Mouse (Mus musculus) forebrain, embryonic 10.5 days (tissue): ENCODE results near the gene Akap12. TPM values are rescaled to one million over a fixed set of nuclear protein-coding genes. Genes with fewer than 3 reads are reported as not detected.

Source experiments
- DNase-seq: peaks from one replicate; pipeline ENCODE4 v3.0.0-alpha.2; 2017; ENCODE audit warnings: low spot score; ENCODE audit errors: extremely low spot score
- H3K27ac ChIP-seq: fragments of 300-500 bp; sonication (generic); 2 replicates; pipeline ENCODE4 v1.5.1; 2016; ENCODE audit warnings: mild to moderate bottlenecking
- H3K27me3 ChIP-seq: fragments of 300-500 bp; sonication (generic); 2 replicates; pipeline ENCODE4 v1.6.1; 2016; ENCODE audit warnings: mild to moderate bottlenecking; ENCODE audit not compliant: poor library complexity, severe bottlenecking
- H3K36me3 ChIP-seq: fragments of 300-500 bp; sonication (generic); replicated peaks from 2 replicates; pipeline ENCODE4 v1.6.1; 2016; ENCODE audit warnings: mild to moderate bottlenecking, moderate library complexity
- H3K4me1 ChIP-seq: fragments of 300-500 bp; sonication (generic); 2 replicates; pipeline ENCODE4 v1.6.1; 2016
- H3K4me3 ChIP-seq: fragments of 300-500 bp; sonication (generic); 2 replicates; pipeline ENCODE4 v1.5.1; 2016; ENCODE audit warnings: mild to moderate bottlenecking, moderate library complexity
- H3K9me3 ChIP-seq: fragments of 300-500 bp; sonication (generic); 2 replicates; pipeline ENCODE4 v1.6.1; 2016; ENCODE audit warnings: mild to moderate bottlenecking, moderate library complexity
- WGBS: fragments of 180-500 bp; shearing (Covaris S2); methylation state at CpG from one replicate; pipeline ENCODE4 v1.1.7; 2016; 5-methylcytosine and 5-hydroxymethylcytosine counted together
- polyA plus RNA-seq: library from polyadenylated mRNA; unstranded; fragments of >200 nt; fragmentation: Nextera tagmentation; extraction: Ambion mirVana; gene quantifications from 2 replicates; pipeline ENCODE4 v1.2.1, GENCODE M21; 2016

Gene Akap12
- polyA plus RNA-seq, 1 experiment from 2014 or later, result 29.1 TPM

DNA sequence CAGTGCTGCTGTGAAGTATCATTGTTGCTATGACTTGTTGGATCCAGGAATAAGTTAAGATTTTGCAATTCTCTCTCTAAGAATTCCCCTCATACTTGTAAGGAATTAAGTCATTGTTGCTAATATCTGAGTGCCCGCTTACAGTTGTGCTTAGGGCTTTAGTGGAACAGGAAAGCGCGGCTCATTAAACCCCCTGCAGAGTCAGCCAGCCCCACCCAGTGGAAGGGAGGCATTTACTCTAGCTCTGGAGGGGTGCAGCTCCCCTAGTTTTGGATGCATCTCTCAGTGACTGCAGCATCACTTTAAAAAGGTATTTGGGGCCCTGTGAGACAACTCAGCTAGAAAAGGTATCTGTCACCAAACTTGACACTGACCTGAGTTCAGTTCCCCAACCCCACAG, 24.0 kb downstream of the Akap12 start:
- no peaks in the 10 kb centered on the region for H3K36me3 ChIP-seq
- no peaks in the 10 kb centered on the region for H3K27me3 ChIP-seq
- peaks cover 12% of the 10 kb centered on the region for H3K4me1 ChIP-seq
- H3K4me3 ChIP-seq, result no peak overlapping the region
- 37% methylated on average over 3 of the region's 3 CpGs for WGBS
- DNase-seq, result no peak
- H3K27ac ChIP-seq, result no peak overlapping the region
- no peaks in the 10 kb centered on the region for H3K9me3 ChIP-seq

DNA sequence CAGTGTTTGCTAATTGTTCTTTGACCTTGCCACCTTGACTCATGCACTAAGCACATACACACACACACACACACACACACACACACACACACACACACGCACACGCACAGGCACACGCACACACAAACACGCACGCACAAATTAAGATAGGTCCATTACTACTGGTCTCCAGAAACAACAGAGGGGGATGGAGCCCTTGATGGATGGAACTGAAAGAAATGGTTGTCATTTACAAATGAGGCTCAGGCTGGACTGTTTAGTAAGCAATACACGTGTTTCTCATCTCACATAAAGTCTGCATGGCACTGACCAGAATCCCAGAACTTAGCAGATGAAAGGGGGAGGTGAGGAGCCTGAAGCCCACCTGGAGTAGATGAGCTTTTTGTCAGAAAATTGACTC, 24.4 kb downstream of the Akap12 start:
- Histone ChIP-seq H3K27me3 (no peaks in the 10 kb centered on the region), H3K27ac (no peak overlapping the region), H3K4me3 (no peak overlapping the region), H3K4me1 (peaks cover 12% of the 10 kb centered on the region), H3K36me3 (no peaks in the 10 kb centered on the region), H3K9me3 (no peaks in the 10 kb centered on the region)
- WGBS, result 92% methylated on average over 6 of the region's 6 CpGs
- DNase-seq, result no peak

GRCm38 (mm10) chr10:4293418-4293817, 27.2 kb downstream of the Akap12 start:
- Histone ChIP-seq H3K4me3 (no peak overlapping the region), H3K27ac (no peak overlapping the region), H3K9me3 (0 out of 2 replicates have a peak, but pooled peaks cover 3% of the 10 kb centered on the region), H3K36me3 (no peaks in the 10 kb centered on the region), H3K4me1 (peaks cover 12% of the 10 kb centered on the region), H3K27me3 (no peaks in the 10 kb centered on the region)
- no peak for DNase-seq
- WGBS, result 92% methylated on average over 4 of the region's 4 CpGs

DNA sequence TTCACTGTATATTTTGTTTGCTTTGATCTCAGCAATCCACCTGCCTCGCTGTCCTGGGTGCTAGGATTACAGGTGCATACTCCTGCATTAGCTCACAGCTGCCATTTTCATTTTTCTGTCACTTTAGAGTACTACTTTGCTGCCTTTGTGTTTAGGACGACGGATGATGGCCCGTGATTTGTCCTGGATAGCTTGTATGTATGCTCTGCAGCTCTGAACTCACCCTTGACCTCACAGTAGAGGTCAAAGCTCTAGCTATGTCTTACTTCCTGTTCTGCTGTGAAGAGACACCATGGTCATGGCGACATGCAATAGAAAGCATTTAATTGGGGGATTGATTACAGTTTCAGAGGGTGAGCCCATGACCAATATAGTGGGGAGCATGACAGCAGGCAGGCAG, 37.4 kb downstream of the Akap12 start:
- Histone ChIP-seq H3K4me3 (no peak overlapping the region), H3K27ac (no peak overlapping the region), H3K36me3 (no peaks in the 10 kb centered on the region), H3K27me3 (no peaks in the 10 kb centered on the region), H3K9me3 (no peaks in the 10 kb centered on the region), H3K4me1 (peaks cover 16% of the 10 kb centered on the region)
- WGBS, result 79% methylated on average over 5 of the region's 5 CpGs
- no peak for DNase-seq

- WGBS, result 87% methylated on average over 8 of the region's 8 CpGs
- no peak overlapping the region for H3K4me3 ChIP-seq
- no peak for DNase-seq
- peaks cover 5% of the 10 kb centered on the region; the same call in 1 of the 2 replicates for H3K9me3 ChIP-seq
- no peaks in the 10 kb centered on the region for H3K27me3 ChIP-seq
- no peaks in the 10 kb centered on the region for H3K36me3 ChIP-seq
- no peak overlapping the region for H3K27ac ChIP-seq
- 0 out of 2 replicates have a peak, but pooled peaks cover 5% of the 10 kb centered on the region for H3K4me1 ChIP-seq
Measured at GRCm38 (mm10) chr10:4323885-4324284, 57.7 kb downstream of the Akap12 start.

GRCm38 (mm10) chr10:4325562-4325961, 59.4 kb downstream of the Akap12 start:
- Histone ChIP-seq H3K4me3 (no peak overlapping the region), H3K9me3 (peaks cover 5% of the 10 kb centered on the region; the same call in 1 of the 2 replicates), H3K4me1 (0 out of 2 replicates have a peak, but pooled peaks cover 5% of the 10 kb centered on the region), H3K36me3 (no peaks in the 10 kb centered on the region), H3K27ac (no peak overlapping the region), H3K27me3 (no peaks in the 10 kb centered on the region)
- DNase-seq, result no peak
- 86% methylated on average over 5 of the region's 5 CpGs for WGBS

- DNase-seq, result no peak
- 75% methylated on average over 1 of the region's 1 CpGs for WGBS
- H3K9me3 ChIP-seq, result peaks cover 5% of the 10 kb centered on the region; the same call in 1 of the 2 replicates
Measured at GRCm38 (mm10) chr10:4327716-4328115, 61.5 kb downstream of the Akap12 start.

GRCm38 (mm10) chr10:4332228-4332979, 66.2 kb downstream of the Akap12 start:
- H3K9me3 ChIP-seq, result peaks cover 3% of the 10 kb centered on the region; the same call in 1 of the 2 replicates
- no peak overlapping the region for H3K4me3 ChIP-seq
- WGBS, result 72% methylated on average over 7 of the region's 7 CpGs
- DNase-seq, result no peak
- H3K36me3 ChIP-seq, result no peaks in the 10 kb centered on the region
- no peak overlapping the region for H3K27ac ChIP-seq
- H3K27me3 ChIP-seq, result no peaks in the 10 kb centered on the region
- H3K4me1 ChIP-seq, result peaks cover 26% of the 10 kb centered on the region

More at GRCm38 (mm10) chr10:4327716-4328115, 61.5 kb downstream of the Akap12 start:
- Histone ChIP-seq H3K27me3 (no peaks in the 10 kb centered on the region), H3K4me3 (no peak overlapping the region), H3K27ac (no peak overlapping the region), H3K36me3 (no peaks in the 10 kb centered on the region), H3K4me1 (peaks cover 11% of the 10 kb centered on the region)

DNA sequence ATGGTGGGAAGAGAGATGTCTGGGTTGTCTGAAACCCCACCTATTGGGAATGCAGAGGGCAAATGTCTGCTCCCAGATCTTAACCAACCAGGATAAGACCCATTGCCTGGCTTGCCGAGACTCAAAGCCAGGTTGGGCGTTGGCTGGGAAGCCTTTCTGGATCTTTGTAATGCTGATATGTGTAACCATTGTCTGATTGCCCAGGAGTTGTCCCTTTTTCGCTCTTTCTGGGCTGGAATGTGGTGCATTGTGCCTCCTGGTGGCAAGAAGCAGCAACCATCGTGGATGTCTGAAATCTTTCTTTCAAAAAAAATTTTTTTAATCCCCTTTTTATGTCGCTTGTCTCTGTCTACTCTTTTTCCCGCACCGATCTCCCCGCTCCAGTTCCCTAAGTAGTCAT, 67.1 kb downstream of the Akap12 start:
- WGBS, result 13% methylated on average over 8 of the region's 8 CpGs
- no peaks in the 10 kb centered on the region for H3K27me3 ChIP-seq
- H3K4me1 ChIP-seq, result peaks cover 26% of the 10 kb centered on the region
- peak; percentile 48 for DNase-seq
- no peaks in the 10 kb centered on the region for H3K36me3 ChIP-seq
- peak overlapping the region; percentile 50 for H3K4me3 ChIP-seq
- H3K9me3 ChIP-seq, result no peaks in the 10 kb centered on the region
- H3K27ac ChIP-seq, result 0 out of 2 replicates have a peak overlapping the region, but pooled peaks have one; percentile 1

GRCm38 (mm10) chr10:4334039-4334683, 68.0 kb downstream of the Akap12 start:
- H3K27ac ChIP-seq, result 0 out of 2 replicates have a peak overlapping the region, but pooled peaks have one; percentile 48
- H3K36me3 ChIP-seq, result no peaks in the 10 kb centered on the region
- 9% methylated on average over 27 of the region's 27 CpGs for WGBS
- peaks cover 32% of the 10 kb centered on the region for H3K4me1 ChIP-seq
- no peaks in the 10 kb centered on the region for H3K9me3 ChIP-seq
- DNase-seq, result peak; percentile 82
- peak overlapping the region; percentile 50 for H3K4me3 ChIP-seq
- no peaks in the 10 kb centered on the region for H3K27me3 ChIP-seq

GRCm38 (mm10) chr10:4338863-4339461, 72.8 kb downstream of the Akap12 start:
- peak overlapping the region; percentile 26; the same call in 1 of the 2 replicates for H3K27ac ChIP-seq
- no peaks in the 10 kb centered on the region for H3K27me3 ChIP-seq
- no peaks in the 10 kb centered on the region for H3K36me3 ChIP-seq
- peak; percentile 27 for DNase-seq
- 57% methylated on average over 15 of the region's 15 CpGs for WGBS
- H3K9me3 ChIP-seq, result no peaks in the 10 kb centered on the region
- H3K4me1 ChIP-seq, result peaks cover 26% of the 10 kb centered on the region
- no peak overlapping the region for H3K4me3 ChIP-seq

- peaks cover 20% of the 10 kb centered on the region for H3K4me1 ChIP-seq
- 24% methylated on average over 2 of the region's 2 CpGs for WGBS
- H3K4me3 ChIP-seq, result no peak overlapping the region
- peak overlapping the region; percentile 56; the same call in 1 of the 2 replicates for H3K27ac ChIP-seq
- no peaks in the 10 kb centered on the region for H3K36me3 ChIP-seq
- H3K27me3 ChIP-seq, result no peaks in the 10 kb centered on the region
- DNase-seq, result peak; percentile 38
- H3K9me3 ChIP-seq, result no peaks in the 10 kb centered on the region
Measured at GRCm38 (mm10) chr10:4341430-4341829, 75.2 kb downstream of the Akap12 start.
